Mouse (Mus musculus): ENCODE measurements around the gene Dpp6.

Gene Dpp6

DNA sequence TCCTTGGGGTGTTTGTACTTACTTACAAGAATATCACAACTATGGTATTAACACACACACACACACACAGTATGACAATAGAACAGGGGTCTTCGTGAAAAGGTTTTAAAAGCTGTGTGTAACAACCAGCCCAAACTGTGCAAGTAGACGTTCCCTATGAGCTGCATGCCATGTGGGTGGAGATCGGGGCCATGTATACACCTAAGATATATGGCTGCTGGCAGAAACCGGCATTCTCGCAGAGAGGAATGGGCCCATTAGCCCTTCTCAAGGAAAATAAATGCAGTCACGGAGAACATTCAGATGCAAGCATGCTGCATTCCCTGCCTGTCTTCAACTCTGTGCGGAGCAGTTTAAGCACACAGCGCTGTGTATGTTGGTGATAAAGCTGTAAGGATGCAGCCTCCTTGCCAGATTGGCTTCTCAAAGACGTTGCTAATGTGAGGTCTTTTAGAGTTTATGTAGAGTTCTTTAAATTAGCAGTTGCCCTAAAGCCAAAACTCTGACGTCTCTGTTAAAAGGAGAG lies 461.2 kb downstream of the Dpp6 start:
- DNase-seq (ENCODE audit: low spot score in 2 of 2) = no peak

DNA sequence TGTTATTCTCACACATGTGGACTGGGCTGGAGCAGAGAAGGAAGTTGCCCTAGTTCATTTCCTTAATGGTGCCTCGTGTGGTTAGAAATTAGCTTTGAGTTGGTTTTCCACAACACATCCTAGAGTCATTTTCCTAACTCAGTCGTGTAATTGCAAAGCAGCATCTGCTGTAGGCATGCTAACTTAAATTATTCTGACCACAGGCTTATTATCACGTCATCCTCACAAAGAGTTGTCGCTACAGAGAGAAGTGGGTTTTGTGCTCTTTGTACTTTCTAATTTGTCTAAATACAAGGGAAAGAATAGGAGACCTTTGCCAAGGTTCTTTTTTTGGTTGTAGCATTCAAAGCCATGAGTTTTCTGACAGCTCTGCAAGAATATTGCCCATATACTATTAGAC lies 469.9 kb downstream of the Dpp6 start:
- DNase-seq (ENCODE audit: low spot score in 2 of 2) = no peak

DNA sequence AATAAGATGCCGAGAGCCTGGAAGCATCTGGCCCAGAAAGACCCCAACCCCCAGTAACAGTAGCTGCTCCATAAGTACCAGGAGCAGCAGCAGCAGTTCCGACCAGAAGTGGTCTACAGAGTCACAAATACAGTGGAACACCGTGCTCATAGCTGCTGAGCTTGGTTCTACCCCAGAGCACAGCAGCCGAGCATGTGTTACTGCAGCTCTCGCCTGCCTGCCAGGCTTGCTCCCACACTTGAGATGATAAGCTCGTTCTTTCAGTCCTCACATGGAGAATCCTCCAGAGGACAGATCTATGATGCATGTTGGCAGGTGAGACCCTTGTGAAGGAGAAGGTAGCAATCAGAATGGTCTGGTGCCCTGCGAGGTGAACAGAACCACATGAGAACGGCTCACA lies 474.4 kb downstream of the Dpp6 start:
- no peak for DNase-seq (ENCODE audit: low spot score in 2 of 2)

DNA sequence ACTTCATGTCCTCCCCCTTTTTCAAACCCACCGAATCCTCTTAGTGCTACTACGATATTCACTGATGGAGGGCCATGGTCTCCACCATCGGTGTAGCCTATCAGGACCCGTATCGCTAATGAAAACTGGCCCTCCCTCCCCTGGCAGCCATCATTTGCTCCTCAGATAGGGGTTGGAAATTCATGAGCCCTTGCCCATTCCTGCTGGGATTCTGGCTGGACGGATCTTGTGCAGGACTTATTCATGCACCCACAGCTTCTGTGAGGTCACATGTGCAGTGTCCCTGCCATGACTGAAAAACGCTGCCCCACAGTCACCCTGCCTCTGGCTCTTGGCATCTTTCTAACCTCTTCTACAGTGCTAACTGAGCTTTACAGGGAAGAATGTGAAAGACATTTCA lies 475.2 kb downstream of the Dpp6 start:
- no peak for DNase-seq (ENCODE audit: low spot score in 2 of 2)

DNA sequence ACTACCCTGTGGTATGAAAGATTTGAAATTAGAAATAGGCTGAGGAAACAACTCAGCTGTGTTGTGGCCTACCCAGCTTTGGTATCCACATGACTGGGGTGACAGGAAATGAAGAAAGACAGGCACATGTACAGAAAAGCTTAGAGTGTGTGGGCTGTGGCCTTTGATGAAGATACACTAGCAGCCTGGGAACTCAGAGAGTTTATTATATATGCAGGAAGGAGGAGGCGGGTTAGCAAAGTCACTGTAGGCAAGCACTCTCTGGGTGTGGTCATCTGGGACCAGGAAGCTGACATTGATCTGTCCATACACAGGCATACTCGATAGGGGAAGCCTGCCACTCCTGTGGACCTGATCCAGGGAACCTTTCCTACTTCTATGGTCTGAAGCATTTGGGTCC lies 487.1 kb downstream of the Dpp6 start:
- DNase-seq (ENCODE audit: low spot score in 2 of 2) = no peak

DNA sequence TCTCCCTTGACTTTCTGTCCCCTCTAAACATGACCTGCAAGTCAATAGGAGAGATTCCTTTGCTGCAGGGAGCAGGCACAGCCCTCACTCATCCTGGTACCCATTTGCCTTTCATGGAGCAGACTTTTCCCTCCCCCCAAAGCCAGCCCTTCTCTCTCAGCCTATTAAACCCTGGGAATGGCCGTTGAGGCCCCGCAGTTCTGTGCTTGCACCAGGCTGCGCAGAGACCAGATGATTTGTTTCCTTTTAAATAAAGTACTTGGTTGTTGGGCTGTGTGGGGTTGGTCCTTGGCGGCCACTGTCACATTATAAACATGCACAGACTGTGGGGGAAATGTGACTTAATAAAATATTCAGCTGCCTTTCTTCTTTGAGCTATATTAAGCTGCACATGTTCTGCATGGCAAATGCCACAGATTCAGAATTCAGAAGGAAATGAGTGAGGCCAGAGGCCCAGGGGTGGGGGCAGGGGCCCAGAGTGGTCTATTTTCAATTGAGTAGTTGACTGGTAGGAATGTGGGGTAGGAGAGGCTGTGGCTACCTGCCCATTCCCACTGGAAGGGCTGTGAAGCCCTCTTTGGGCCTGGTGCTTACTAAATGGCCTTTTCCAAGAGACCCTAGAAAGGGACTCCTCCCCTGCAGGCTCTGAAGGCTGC lies 489.6 kb downstream of the Dpp6 start:
- DNase-seq (ENCODE audit: low spot score in 2 of 2) = no peak

DNA sequence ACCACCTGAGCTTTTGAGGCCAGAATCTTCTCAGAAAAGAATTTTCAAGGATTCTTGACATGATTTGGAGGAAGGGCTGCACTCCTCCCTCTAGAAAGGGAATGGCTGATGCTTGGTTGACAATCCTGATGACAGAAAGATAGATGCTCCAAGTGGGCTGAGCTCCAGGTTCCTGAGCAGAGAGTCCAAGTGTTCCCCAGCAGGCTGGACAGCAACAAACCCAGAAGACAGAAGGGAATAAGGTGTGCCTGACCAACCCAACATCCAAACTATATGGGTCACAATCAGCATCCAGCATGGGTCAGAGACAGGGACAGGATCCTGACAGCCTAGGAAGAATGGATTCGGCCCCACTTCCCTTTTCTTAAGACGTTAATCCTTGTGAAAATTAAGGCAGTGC lies 493.2 kb downstream of the Dpp6 start:
- DNase-seq (ENCODE audit: low spot score in 2 of 2) = no peak

DNA sequence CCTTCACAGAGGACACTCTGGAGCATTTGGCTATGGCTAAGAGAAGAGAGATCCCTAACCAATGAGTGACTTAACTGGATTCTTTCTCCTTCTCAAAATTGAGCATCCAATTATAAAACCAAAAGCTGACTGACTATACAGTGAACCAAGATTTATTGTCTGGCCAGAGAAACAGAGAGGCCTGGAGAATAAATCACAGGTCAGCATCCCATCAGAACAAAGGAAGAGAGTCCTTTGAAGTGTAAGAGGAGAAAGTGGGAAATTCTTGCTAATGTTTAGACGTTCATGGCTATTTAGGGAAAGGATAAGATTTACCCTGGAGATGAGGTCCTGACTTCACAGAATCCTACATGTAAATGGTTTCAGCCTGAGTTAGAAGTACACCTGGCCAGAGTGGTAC lies 499.7 kb downstream of the Dpp6 start:
- DNase-seq (ENCODE audit: low spot score in 2 of 2) = no peak

DNA sequence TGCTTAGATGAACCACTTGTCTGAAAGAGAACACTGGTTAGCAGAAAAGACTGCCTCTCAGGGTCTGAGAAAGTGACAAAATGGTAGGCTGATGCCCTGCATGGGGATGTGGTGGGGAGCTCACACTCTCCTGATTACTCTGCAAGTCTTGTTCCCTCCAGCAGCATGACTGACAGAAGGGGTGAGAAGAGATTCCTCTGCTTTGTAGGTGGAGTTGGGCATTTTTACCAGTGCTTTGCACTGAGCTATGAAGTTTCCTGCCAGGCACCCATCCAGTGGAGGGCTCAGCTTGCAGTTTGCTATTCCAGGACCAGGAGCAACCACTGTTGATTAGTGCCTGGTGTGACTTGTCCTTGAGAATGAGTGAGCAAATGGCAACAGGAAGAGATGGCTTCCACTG lies 500.3 kb downstream of the Dpp6 start:
- DNase-seq (ENCODE audit: low spot score in 2 of 2) = no peak

DNA sequence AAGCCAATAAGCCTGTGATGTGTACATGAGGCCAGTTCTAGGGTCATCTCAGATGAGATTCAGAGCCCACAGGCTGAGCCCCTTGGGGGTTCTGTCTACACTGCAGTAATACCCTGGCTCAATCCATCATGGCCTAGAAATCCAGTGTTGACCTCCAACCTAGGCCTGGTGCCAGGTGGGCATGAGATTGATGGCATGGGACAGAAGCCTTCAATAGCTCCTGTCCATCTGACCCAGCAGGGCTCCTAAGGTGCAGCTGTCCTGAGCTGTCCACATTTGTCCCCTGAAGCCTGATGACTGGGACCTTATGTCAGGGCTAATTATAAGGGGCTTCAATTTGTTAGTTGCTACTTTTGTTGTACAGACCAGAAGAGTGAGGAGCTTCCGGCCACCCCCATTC lies 500.8 kb downstream of the Dpp6 start:
- no peak for DNase-seq (ENCODE audit: low spot score in 2 of 2)

DNA sequence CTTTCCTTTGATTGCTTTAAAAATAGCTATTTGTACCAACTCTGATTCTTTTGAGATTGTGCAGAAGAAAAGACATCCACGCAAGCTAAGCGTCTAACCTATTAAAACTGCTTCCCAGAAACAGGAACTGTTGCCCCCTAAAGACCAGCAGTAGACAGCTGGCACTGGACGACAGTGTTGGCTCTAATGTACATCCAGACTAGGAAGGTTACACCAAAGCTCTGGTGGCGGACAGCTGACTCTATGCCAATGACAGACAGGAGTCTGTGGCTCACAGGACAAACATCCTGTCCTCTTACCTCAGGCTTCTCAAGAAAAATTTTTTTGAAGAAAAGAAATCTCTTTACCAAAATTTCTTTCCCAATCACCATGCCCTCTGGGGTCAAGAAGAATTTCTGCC lies 502.7 kb downstream of the Dpp6 start:
- DNase-seq (ENCODE audit: low spot score in 2 of 2) = no peak

DNA sequence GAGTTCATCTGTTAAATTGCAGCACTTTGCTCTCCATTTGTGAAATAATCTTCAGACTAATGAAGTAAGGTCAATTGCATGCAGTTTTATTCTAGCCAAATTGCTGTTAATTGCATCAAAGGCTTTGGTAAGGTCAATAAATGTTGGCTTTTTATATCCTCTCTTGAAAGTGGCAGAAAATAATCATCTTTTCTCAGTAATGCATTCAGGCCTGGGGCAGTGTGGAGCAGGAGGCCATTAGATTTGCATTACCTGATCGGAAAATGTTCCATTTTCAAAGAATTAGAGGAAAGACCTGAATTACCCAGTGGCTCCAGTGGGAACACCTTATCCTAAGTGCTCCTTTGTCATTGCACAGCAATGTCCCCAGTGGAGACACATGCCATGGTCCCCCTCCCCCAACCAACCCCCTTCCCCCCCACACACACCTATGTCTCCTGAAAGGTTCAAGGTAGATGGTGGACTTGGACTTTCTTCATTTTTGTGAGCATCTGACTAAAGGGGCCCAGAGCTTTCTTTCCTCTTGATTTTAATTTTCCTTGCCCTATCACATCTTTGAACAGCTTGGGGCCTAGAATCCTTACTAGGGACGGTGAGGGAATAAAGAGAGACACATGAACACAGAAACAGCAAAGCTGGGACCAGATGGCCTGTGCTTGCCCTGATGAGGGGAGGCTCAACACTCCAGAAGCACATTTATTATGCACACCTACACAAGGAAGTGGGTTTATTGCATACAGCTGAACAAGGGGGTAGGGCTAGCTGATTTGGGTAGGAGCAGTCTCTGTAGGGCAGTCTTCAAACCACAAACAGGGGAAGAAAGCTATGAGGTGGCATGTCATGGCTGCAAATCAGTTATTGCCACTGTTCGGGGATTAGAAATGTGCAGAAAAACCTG lies 506.1 kb downstream of the Dpp6 start:
- DNase-seq (ENCODE audit: low spot score in 2 of 2) = no peak

DNA sequence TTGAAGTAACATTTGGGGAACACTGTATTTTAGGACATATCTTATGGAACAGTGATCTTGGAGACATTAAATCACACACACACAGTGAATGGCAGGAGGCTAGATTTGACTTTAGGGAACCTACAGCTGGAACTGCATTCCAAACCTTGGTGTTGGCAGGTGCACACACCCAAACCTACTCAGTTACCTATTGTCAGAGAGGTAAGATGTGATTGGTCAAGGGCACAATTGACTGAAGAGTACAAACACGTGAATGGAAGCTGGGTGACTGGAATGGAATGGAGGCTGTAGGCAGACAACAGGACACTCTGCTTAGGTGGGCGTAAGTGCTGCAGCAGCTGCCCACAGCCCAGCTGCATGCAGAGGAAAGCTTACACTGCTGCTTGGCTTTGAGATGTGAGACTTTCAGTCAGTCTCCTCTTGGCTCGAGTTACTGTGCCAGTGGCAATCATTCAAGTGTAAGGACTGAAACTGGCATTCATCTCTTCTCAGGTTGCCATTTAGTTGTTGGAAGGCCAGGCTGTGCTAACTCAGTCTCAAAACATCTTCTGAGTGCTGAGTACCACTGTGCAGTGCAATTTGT lies 507.4 kb downstream of the Dpp6 start:
- no peak for DNase-seq (ENCODE audit: low spot score in 2 of 2)

DNA sequence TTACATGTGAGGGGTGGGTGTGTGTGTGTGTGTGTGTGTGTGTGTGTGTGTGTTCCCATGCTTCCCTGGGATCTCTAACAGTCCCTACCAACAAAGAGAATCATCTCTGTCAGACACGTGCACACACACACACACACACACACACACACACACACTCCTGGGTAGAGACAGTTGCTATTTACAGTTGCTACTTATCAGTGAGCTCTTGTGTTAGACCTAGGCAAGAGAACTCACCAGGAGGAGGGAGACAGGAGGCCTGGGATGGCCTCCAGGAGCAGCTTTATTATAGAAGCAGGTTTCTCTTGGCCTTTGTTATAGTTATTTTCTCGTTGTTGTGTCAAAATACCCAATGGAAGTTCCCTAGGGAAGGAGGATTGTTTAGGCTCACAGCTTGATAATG lies 519.7 kb downstream of the Dpp6 start:
- no peak for DNase-seq (ENCODE audit: low spot score in 2 of 2)

DNA sequence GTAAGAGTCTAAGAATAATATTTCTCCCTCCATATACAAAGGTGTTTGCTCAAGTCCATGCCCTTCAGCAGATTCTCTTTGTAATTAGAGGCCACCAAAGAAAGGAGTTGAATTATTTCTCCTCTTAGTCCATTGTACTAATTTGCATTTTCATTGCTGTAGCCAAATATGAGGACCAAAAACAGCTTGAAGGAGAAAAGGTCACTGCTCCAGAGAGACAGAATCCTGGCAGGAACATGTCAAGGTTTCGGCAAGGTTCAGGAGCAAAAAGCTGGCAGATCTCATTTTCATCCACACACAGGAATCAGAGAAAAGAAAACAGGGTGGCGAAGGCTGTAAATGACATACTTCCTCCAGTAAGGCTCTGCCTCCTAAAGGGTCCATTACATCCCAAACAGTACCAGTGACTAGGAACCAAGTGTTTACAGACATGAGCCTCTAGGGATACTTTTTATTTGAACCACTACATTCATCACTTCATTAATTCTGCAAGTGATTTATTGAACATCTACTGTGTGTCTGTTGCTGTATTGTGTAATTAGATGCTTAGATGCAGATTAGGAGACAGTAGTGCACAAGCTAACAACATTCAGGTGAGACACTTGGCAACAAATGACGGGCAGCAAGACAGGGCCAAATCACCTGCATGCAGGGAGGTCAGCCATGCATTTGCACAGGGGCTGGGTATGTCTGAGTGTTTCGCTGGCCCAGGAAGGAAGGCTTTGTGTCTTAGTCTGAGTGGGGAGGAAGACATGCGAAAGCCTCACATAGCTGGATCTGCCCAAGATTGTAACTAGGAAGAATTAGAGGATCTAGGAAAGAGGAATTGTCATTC lies 522.4 kb downstream of the Dpp6 start:
- no peak for DNase-seq (ENCODE audit: low spot score in 2 of 2)

DNA sequence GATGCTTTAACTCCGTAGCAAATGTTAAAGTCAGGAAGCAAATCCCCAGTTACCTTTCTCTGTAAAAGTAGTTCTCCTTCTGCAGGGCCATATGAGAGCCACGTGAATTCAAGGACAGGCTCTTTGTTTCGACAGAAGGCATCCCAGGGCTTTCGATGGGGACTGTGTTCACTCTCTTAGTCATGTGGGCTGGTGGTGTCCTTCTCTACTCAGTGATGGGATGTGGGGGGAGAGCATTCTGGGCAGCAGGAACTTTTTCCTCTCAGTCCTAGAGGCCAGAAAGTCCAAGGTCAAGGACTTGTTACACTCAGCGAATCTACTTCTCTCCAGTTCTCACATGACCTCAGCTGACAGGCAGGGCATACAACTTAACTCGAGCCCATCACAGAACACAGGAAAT lies 525.3 kb downstream of the Dpp6 start:
- DNase-seq (ENCODE audit: low spot score in 2 of 2) = no peak

DNA sequence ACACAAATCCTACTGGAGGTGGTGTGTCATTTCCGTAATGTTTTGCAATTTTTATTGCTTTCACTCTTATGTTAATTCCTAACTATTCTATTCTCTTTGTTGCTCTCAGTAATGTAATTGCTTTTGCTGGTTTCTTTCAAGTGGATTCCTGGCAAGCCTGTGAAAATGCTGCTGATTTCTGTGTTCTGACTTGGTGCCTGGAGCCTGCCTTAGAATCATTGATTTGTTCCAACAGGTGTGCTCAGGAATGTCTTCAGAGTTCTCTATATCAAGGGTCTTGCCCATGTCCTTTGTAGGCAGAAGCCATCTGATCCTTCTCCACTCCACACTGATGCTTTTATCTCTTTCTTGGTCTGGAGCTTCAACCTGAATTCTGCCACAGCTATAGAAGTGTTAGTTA lies 526.6 kb downstream of the Dpp6 start:
- DNase-seq (ENCODE audit: low spot score in 2 of 2) = no peak

DNA sequence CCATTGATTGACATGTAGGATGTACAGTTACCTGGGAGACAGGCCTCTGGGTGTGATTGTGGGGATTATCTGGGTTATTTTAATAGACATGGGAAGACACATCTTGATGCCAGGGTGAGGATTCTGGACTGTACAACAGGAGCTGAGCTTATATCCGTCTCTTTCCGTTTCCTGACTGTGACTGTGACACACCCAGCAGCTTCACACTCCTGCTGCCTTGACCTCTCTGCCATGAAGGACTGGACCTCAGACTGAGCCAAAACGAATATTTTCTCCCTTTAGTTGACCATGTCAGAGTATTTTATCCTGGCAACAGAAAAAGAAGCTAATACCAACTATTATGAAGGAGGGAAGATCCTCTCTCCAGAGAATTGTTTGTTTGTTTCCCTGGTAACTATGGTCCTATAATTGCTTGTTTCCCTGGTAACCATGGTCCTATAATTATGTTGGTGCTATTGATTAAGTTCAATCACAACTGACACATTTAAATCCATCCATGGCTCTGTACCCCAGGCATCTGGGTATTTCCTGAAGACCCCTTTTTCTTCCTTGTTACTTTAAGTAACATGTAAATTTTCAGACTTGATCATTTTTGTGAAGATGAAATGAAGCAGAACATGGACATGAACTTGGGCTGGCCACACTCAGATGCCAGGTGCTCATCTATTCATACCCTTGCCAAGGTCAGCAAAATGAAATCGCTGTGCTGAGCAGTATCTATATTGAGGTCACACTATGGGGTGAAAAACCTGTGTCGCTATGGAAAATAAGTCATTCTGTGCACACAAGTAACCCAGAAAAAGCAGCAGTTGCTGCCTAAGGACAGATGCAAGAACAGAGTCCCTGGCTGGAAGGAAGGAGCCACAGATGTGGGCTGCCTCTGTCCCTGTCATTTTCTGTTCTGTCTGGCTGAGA lies 531.4 kb downstream of the Dpp6 start:
- DNase-seq (ENCODE audit: low spot score in 2 of 2) = no peak

DNA sequence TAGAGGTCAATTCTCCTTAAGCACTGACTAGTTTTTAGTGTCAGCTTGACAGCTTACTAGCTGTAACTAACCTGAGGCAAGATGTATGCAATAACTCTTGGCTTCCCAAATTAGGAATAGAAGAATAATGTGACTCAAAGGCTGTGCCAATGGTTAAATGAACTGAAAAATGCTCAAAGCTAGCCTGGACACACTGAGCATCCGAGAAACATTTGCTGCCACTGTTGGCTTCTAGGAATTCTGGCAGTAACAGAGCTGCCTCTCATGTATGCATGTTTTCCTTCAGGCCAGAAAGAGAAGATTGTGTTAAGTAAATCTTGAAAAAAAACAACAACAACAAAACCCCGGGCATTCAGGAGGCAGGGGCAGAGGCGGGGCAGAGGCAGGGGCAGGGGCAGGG lies 540.6 kb downstream of the Dpp6 start:
- no peak for DNase-seq (ENCODE audit: low spot score in 2 of 2)

DNA sequence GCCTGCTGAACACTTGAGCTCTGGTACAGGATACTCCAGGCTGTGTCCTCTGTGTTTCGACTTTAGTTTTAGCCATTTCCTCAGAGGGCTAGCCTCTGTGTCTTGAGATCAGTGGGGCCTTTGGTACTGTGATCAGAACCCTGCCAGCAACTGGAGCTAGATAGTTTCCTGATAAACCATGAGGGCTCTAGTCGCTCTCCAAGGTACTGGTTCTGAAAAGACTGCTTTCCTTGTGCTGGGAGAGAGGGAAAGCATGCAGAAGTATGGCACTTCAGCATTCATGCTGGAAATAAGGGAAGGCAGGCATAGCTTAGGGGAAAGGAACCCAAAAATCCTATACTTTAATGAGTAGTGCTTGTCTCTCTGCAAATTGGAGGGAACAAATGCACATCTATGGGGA lies 548.9 kb downstream of the Dpp6 start:
- DNase-seq (ENCODE audit: low spot score in 2 of 2) = no peak

DNA sequence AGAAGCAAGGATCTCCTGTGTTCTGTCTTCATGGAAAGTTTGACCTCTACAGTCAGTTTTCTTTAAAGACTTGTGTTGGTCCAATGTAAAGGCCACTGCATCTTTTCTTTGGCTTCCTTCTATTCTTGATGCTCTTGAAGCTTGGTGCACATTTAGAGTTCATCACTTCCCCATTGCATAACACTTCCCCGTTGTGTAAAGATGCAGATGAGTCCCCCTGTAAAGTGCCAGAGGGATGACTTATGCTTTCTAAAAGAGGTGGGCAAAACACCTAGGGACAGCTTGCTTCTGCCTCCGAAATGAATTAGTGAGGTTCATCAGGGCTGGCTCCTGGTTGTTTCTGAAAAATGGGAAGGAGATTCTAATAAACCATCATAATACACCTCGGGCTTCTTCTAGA lies 553.8 kb downstream of the Dpp6 start:
- DNase-seq (ENCODE audit: low spot score in 2 of 2) = no peak

Data from urinary bladder, postnatal 36 days (tissue).